Mouse (Mus musculus) kidney, adult 2 months (tissue): ENCODE results near the gene Mchr1.

ENCODE experiments used
- CTCF ChIP-seq: fragments of 200-500 bp; conservative IDR thresholded peaks from 2 replicates; pipeline ENCODE4 v1.5.1; 2011; ENCODE audit warnings: low read depth, mild to moderate bottlenecking, control low read depth, low read length, moderate library complexity, mixed read lengths; ENCODE audit not compliant: insufficient read depth, insufficient read length
- POLR2A ChIP-seq: fragments of 200-500 bp; IDR thresholded peaks from one replicate; pipeline ENCODE4 v1.6.1; 2011; ENCODE audit warnings: low read depth, low read length, control low read depth

DNA sequence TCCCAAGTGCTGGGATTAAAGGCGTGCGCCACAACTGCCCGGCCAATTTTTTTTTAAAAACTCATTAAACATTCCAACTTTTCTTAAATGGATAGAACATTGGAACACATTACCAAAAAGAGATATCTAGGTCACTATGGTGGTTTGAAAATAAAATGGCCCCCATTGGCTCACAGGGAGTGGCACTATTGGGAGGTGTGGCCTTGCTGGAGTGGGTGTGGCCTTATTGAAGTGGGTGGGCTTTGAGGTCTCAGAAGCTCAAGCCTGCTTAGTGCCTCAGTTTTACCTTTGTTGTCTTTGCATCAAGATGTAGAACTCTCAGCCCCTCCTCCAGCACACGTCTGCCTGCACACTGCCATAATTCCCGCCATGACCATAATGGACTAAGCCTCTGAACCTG lies 32.8 kb upstream of the Mchr1 start:
- TF ChIP-seq POLR2A = no peak
- TF ChIP-seq CTCF = no peak
